Mouse (Mus musculus): ENCODE measurements at regions not wholly inside any gene's neighbourhood (a gene's known extent, or its start where the extent isn't known, plus 50 kb on each side); places are given as distances from the start of the nearest gene placed in this dataset.

DNA sequence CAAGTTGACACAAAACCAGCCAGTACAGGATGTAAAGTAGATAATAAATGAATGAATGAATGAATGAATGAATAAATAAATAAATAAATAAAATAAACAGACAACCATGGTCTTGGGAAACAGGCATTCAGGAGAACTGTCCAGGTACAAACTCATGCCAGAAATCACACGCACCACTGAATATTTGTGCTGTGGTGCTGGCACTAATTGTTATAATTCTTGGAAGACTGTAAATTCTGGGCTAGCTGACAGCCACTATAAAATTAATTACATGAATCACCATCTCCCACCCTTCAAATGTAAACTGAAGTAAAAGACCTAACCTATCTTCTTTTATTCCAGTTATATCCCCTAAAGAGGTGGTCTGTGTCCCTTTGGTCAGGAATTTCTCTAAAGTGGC is 151.6 kb upstream of the Nabp1 start:
- TF ChIP-seq CTCF (IDR thresholded peaks at IDR 0.05; ENCODE audit: low read depth), result no peak
- no peak for TF ChIP-seq EP300 (IDR thresholded peaks at IDR 0.05; ENCODE audit: low read depth)
